Mouse (Mus musculus): ENCODE data around the gene Col15a1.

Gene Col15a1

GRCm38 (mm10) chr4:47303340-47303998, 95.5 kb downstream of the Col15a1 start:
- DNase-seq (ENCODE audit: low read depth, low spot score) = no peak

DNA sequence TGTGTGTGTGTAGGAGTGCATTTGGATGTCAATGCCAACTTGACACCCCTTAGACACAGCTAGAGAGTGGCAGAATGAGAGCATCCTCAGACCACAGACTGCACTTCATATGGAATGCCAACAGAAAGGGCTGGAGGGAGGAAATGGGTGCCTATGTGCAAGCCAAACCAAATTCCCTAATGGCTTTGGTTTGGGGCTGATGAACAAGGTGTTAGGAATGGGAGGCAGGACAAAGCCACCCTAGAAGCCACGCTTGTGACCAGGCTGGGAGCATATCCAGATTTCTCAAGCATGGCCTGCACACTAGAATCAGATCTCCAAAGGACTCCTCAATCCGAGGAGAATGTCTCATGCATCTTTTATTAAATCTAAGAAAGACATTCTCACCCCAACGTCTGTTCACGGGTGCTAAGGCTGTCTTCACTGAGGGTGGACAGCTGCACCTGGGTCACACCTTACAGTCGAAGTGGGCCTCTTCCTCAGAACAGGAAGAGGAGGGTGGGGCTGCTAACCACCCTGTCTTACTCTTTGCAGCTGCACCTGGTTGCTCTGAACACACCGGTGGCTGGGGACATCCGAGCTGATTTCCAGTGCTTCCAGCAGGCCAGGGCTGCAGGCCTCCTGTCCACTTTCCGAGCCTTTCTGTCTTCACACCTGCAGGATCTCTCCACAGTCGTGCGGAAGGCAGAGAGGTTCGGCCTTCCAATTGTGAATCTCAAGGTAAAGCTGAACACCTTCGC, 102.1 kb downstream of the Col15a1 start:
- no peak for DNase-seq (ENCODE audit: low read depth, low spot score)

DNA sequence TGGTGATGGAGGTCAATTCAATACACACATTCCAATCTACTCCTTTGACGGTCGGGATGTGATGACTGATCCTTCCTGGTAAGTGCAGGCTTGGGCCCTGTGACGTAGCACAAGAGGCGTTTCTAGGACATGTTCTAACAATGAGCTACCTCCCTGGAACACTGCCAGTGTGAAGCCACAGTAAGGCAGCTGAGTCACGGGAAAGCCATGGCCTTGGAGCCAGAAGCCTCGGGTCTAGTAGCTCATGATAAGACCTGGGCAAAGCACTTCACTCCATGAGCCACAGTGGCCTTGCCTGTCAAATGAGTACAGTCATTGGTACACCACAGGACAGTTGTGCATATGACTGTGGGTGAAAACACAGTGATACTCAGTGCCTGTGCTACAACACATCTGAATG, 102.9 kb downstream of the Col15a1 start:
- no peak for DNase-seq (ENCODE audit: low read depth, low spot score)

DNA sequence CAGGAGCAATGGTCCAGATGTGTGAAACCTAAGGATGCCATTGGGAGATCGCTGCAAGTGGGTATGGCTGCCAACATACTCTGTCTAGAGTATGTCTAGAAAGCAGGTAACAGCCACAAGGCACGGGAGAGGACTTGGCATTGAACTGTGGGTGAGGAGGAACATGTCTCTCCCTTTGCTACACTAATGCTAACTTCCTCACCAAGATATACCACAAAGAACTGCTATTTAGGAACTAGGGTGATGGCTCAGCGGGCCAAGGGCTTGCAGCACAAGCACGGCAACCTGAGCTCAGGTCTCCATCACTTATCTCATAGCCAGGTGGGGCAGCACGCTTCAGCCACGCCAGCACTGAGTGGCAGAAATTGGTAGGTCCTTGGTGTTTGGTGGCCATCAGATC, 103.5 kb downstream of the Col15a1 start:
- DNase-seq (ENCODE audit: low read depth, low spot score) = no peak

GRCm38 (mm10) chr4:47311929-47312328, 104.0 kb downstream of the Col15a1 start:
- DNase-seq (ENCODE audit: low read depth, low spot score) = no peak

DNA sequence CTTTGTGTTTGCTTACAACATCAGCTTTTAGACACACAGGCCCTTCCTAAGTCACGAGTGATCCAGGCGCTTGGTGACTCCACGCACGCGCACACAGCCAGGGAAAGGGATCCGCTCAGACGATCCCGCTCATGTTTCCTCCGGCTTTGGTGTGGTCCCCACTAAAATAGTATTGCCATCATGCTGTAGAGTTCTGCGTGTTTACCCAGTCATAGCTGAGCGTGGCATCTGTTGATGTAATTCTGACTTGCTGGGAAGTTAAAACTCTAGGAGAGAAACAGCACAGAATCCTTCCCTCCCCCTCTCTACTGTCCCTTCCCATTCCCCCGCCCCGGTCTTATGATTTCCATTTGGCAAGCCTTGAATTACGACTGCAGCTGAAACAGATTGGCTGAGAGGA, 104.7 kb downstream of the Col15a1 start:
- peak; percentile 9 for DNase-seq (ENCODE audit: low read depth, low spot score)

DNA sequence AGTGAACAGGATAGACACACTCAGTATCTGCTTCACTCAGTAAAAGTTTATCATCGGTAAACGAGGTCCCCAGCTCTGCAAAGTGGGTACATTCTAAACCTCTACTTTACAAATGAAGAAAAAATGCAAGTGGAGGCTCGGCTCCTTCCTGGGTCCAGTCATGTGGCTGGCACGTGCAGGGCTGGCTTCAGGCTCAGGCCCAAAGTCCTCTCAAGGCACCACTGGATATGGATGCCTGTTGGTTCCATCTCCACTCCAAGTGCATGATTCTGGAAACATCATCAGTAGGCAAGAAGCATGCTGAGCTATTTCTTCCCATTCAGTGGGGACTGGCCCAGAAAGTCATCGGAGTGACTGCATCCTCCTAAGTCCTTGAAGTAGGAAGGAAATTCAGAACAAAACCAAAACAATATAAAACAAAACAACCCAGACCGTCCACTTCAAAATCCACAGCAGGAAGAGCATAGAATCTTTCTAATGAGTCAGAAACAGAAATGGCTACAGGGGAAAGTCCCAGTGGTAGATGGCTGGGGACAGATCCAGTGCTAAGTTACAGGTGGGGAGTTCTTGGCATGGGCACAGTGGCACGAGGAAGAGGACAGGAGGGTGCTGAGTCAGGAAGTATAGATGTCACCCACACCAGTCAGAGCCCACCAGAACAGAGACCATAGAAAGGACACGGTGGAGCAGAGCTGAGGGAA, 105.9 kb downstream of the Col15a1 start:
- DNase-seq (ENCODE audit: low read depth, low spot score) = no peak

- no peak for DNase-seq (ENCODE audit: low read depth, low spot score)
These were observed 107.5 kb downstream of the Col15a1 start for GRCm38 (mm10) chr4:47315458-47315857.

DNA sequence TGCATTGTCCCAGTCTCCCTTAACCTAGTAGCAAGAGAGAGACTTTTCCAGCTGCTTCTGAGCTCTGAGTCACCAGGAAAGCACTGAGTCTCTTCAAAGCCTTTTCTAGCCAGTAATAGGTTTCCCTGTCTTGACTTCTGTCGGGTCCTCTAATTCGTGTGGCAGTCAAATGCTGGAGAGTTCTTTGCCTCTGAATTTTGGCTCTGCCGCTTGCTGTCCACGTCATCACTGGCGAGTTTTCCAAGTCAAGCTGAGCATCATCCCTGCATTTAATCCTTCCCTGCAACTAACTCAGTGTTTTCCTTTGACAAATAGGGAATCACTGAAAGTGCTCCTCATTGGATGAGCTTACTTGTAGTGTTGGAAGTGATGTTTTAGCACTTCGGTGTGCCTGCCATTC, 108.5 kb downstream of the Col15a1 start:
- no peak for DNase-seq (ENCODE audit: low read depth, low spot score)

DNA sequence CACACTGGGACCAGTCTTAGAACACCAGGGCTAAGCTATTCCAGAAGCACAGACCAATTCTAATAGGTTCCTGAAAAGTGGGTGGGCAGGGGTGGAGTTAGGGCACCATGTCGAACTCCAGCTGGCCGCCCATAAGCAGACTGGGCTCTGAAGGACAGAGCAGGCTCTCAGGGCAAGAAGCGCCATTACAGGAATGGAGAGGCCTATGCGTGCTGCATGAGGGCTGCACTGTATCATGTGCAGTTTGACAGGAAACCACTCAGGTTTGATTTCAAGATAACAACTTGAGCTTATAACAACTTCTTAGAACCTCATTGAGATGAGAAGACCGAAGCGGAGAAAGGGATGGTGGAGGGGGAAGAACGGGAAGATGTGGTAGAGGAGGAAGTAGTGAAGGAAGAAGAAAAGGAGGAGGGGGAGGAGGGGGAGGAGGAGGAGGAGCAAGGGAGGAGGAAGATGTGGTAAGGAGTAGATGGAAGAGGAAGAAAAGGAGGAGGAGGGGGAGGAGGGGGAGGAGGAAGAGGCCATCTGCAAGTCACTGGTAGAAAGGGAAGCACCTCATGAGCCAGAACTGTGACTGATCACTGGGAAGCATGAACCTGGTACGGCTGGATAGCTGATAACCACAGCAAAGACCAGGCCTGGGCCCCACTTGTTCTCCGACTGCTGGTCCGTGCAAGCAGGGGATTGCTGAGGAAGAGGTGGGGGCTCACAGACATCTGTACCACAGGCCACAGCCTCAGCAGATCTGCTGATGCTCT, 111.8 kb downstream of the Col15a1 start:
- DNase-seq (ENCODE audit: low read depth, low spot score) = no peak

DNA sequence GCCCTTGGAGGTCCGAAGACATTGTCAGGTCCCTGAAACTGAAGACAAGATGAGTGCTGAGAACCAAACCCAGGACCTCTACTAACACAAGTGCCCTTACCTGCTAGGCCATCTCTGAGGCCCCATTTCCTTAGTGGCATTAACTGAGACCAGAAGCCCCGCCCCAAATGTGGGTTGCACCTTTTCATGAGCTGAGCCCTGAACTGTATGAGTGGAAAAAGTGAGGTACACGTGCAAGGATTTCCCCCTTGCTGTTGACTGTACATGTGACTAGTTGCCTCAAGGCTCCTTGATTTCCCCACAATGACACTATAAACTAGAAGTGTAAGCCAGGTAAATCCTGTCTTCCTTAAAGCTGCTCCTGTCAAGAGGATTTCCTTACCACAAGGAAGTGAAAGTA, 114.4 kb downstream of the Col15a1 start:
- DNase-seq (ENCODE audit: low read depth, low spot score) = no peak

GRCm38 (mm10) chr4:47324206-47324605, 116.2 kb downstream of the Col15a1 start:
- DNase-seq (ENCODE audit: low read depth, low spot score) = no peak

DNA sequence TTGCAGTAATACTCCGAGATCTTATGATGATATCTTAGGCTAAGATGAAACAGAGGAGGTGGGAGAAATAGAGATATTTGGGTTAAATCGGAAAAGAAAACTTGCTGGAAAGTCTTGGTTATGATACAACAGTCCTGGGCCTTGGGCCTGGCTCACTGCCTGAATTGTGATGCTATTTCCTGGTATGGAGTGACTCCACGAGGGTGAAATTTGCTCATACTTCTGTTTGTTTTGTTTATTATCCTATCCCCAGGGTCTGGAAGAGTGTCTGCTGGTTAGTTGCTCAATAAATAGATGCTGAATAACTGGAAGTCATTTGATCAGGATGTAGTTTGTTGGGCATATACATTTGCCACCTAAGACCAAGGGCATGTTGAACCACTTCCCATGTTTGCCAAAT, 119.8 kb downstream of the Col15a1 start:
- DNase-seq (ENCODE audit: low read depth, low spot score) = no peak

- peak; percentile 16 for DNase-seq (ENCODE audit: low read depth, low spot score)
These were observed 121.3 kb downstream of the Col15a1 start for GRCm38 (mm10) chr4:47329285-47329684.

DNA sequence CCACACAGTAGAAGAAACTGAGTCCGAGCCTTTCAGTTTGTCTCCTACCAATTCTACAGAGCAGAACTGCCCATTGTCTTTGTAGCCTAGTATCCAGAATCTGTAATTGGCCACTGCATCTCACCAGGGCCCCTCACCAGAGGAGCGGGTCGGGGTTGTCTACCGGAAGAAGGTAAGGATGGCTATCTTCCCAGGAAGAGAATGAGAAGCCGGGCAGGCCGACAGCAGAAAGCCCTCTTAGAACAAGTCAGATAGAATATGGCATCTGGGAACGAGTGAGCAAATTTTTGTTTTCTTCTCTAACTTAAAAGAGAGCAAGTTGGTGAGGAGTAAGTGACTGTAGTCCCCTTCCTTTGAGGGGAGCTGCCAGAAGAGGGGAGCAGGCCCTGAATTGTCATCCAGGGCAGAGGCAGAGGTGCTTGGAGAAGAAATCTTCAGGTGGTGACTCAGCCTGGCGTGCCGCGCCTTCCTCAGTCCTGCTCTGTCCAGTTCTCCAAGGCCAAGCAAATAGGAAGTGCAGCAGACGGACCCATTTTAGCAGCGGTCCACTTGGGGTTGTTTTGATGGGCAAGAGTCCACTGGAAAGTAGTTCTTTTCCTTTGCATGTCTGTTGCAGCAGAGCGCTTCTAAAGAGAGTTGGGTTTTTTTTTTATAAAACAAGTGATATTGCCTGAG, 122.6 kb downstream of the Col15a1 start:
- no peak for DNase-seq (ENCODE audit: low read depth, low spot score)

- no peak for DNase-seq (ENCODE audit: low read depth, low spot score)
These were observed 124.9 kb downstream of the Col15a1 start for GRCm38 (mm10) chr4:47332812-47333343.

GRCm38 (mm10) chr4:47333541-47333940, 125.6 kb downstream of the Col15a1 start:
- DNase-seq (ENCODE audit: low read depth, low spot score) = no peak

- no peak for DNase-seq (ENCODE audit: low read depth, low spot score)
These were observed 129.1 kb downstream of the Col15a1 start for GRCm38 (mm10) chr4:47336941-47337600.

DNA sequence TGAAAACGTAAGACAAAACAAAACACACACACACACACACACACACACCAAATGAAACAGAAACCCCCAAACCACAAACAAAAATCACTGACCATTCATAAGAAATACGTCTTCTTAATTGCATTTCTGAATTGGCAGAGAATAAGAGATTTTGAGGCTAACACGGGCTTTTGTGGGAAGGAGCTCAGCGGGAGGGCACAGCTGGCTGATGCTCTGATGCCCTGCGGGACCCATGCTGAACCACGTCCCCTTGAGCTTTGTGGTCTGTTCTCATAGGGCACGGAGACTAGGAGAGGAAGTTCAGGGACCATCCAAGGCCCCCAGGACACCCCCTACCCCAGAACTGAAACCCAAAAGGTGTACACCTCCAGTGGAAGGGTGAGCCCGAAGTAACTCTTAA, 134.7 kb downstream of the Col15a1 start:
- DNase-seq (ENCODE audit: low read depth, low spot score) = peak; percentile 7

- no peak for DNase-seq (ENCODE audit: low read depth, low spot score)
These were observed 139.1 kb downstream of the Col15a1 start for GRCm38 (mm10) chr4:47347022-47347421.

DNA sequence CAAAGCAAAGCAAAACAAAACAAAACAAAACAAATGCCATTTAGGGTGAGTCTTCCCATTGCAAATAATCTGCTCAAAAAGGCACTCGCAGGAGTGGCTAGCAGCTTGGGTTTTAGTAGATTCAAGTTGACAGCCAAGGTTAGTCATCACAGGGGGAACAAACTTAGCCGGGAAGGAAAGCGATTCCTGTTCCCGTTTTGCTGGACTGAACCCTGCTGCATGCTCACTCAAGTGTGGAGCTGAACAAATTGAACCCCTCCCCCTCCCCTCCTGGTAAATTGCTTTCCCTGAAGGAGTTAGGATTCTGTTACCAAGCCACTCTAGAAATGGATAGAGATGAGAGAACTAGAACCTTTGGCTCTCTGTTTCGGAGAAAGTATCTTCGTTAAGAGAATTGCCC, 141.8 kb downstream of the Col15a1 start:
- no peak for DNase-seq (ENCODE audit: low read depth, low spot score)

Data from R1 (cell line).